Mouse (Mus musculus): ENCODE data around the gene Yju2.

- no peak for TF ChIP-seq CTCF (IDR thresholded peaks at IDR 0.05; ENCODE audit: low read depth, low read length)
- no peak for TF ChIP-seq POLR2A (IDR thresholded peaks at IDR 0.05; ENCODE audit: extremely low read depth, insufficient read depth, low read length)
Measured at GRCm38 (mm10) chr17:55964996-55965395, 6.1 kb downstream of the Yju2 start.

Data from liver, adult 2 months (tissue).